ENCODE assay signal across 19 mouse cellular contexts in the genomic region with DNA sequence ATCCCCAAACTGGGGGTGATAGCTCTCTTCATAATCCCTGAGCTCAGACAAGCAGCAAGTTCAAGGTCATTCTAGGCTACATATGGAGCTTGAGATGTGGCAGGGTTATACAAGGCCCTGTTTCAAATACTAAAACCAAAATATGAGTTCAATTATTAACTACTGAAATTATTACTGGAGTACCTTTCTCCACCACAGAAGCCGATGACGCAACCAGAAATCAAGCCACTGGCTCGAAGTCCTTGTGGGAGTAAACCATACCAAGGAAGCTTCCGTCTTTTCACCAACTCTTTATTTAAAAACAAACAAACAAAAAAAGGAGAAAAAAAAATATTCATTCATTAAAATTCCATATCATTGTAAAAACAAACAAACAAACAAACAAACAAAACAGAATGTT. TPM values are rescaled to one million over a fixed set of nuclear protein-coding genes. Genes with fewer than 3 reads are reported as not detected.
A peak's percentile ranks its signal among the peaks of the same experiment; 100 is the strongest.
DNase-seq lines count a peak whose midpoint lies in the region; ATAC-seq and TF ChIP-seq lines count a peak whose summit lies in the region.
"Had no signal": no experiment of that assay in that cellular context is flagged by ENCODE, and none has a peak within 500 bp of the region (broad histone marks: within the 10 kb centered on the region; RNA-seq: fewer than 3 reads in every experiment).

No protein-coding gene starts in this region.

- WGBS in liver, postnatal 0 days (ENCODE audit: insufficient replicate concordance): 60% methylated on average over 4 of the region's 4 CpGs
- 81% methylated on average over 4 of the region's 4 CpGs for WGBS in liver, embryonic 12.5 days (ENCODE audit: insufficient replicate concordance)
- WGBS in intestine, postnatal 0 days: 46% methylated on average over 4 of the region's 4 CpGs
- WGBS in hindbrain, embryonic 11.5 days: 96% methylated on average over 4 of the region's 4 CpGs

- TF ChIP-seq CTCF in liver, postnatal 0 days (IDR thresholded peaks at IDR 0.05; ENCODE audit: low read depth): no peak
- no peak for TF ChIP-seq CTCF in intestine, postnatal 0 days (IDR thresholded peaks at IDR 0.05; ENCODE audit: low read depth)

- no peak overlapping the region for H3K4me3 ChIP-seq in liver, postnatal 0 days (ENCODE audit: low read depth, low read length)
- H3K4me3 ChIP-seq in liver, embryonic 12.5 days: no peak overlapping the region
- H3K4me3 ChIP-seq in intestine, postnatal 0 days (ENCODE audit: low read depth, low read length): 0 out of 2 replicates have a peak overlapping the region, but pooled peaks have one; percentile 55
- no peak overlapping the region for H3K4me3 ChIP-seq in hindbrain, embryonic 11.5 days (ENCODE audit: low read depth, low read length)
- H3K4me3 ChIP-seq: limb, embryonic 10.5 days; myocyte; neural tube, embryonic 15.5 days had no signal

- no peak for DNase-seq in liver, postnatal 0 days
- DNase-seq in kidney, postnatal 36 days: peak; percentile 64 to 66
- DNase-seq in urinary bladder, postnatal 36 days (ENCODE audit: low spot score in 2 of 2): no peak
- DNase-seq in cerebellum, postnatal 10 days: no peak
- DNase-seq in hindbrain, embryonic 11.5 days (ENCODE audit: low spot score): no peak
- DNase-seq: adrenal gland, postnatal 10 days; cerebellum, adult 11-12 months; forebrain, postnatal 0 days; heart, adult 18-20 months; heart, postnatal 4 days; midbrain, embryonic 14.5 days; right cerebral cortex, postnatal 4 days; thymus, adult 2 months had no signal

- no peak for TF ChIP-seq EP300 in liver, postnatal 0 days (IDR thresholded peaks at IDR 0.05; ENCODE audit: low read depth)

- peaks cover 15% of the 10 kb centered on the region for H3K4me1 ChIP-seq in liver, postnatal 0 days (ENCODE audit: insufficient read depth)
- H3K4me1 ChIP-seq in liver, embryonic 12.5 days: peaks cover 37% of the 10 kb centered on the region
- no peaks in the 10 kb centered on the region for H3K4me1 ChIP-seq in intestine, postnatal 0 days (replicated peaks; ENCODE audit: control insufficient read depth, insufficient read depth, low read length)
- no peaks in the 10 kb centered on the region for H3K4me1 ChIP-seq in hindbrain, embryonic 11.5 days (replicated peaks; ENCODE audit: control insufficient read depth, insufficient read depth, low read length)

- no peaks in the 10 kb centered on the region for H3K9me3 ChIP-seq in liver, postnatal 0 days (ENCODE audit: low read length)
- no peaks in the 10 kb centered on the region for H3K9me3 ChIP-seq in liver, embryonic 12.5 days (replicated peaks)
- H3K9me3 ChIP-seq in intestine, postnatal 0 days (ENCODE audit: control insufficient read depth): no peaks in the 10 kb centered on the region
- H3K9me3 ChIP-seq in hindbrain, embryonic 11.5 days (ENCODE audit: control insufficient read depth, low read length): no peaks in the 10 kb centered on the region
- H3K9me3 ChIP-seq: limb, embryonic 10.5 days; neural tube, embryonic 15.5 days had no signal

- H3K4me2 ChIP-seq in liver, postnatal 0 days (ENCODE audit: low read depth, low read length): peak overlapping the region; percentile 88
- no peak overlapping the region for H3K4me2 ChIP-seq in liver, embryonic 12.5 days
- peak overlapping the region; percentile 77; the same call in 1 of the 2 replicates for H3K4me2 ChIP-seq in intestine, postnatal 0 days (replicated peaks; ENCODE audit: low read depth)
- no peak overlapping the region for H3K4me2 ChIP-seq in hindbrain, embryonic 11.5 days (replicated peaks; ENCODE audit: low read depth, low read length)
- H3K4me2 ChIP-seq: neural tube, embryonic 15.5 days had no signal

- peak overlapping the region; percentile 65; the same call in 1 of the 2 replicates for H3K27ac ChIP-seq in liver, postnatal 0 days (ENCODE audit: low read depth)
- H3K27ac ChIP-seq in liver, embryonic 12.5 days: no peak overlapping the region
- peak overlapping the region; percentile 46; the same call in 1 of the 2 replicates for H3K27ac ChIP-seq in intestine, postnatal 0 days (ENCODE audit: low read depth, low read length)
- no peak overlapping the region for H3K27ac ChIP-seq in hindbrain, embryonic 11.5 days (ENCODE audit: low read depth, low read length)
- H3K27ac ChIP-seq: hindbrain, postnatal 0 days; limb, embryonic 10.5 days; neural tube, embryonic 15.5 days had no signal

- no peak overlapping the region for H3K9ac ChIP-seq in liver, postnatal 0 days (replicated peaks)
- no peak overlapping the region for H3K9ac ChIP-seq in liver, embryonic 12.5 days
- no peak overlapping the region for H3K9ac ChIP-seq in intestine, postnatal 0 days (ENCODE audit: low read depth, low read length)
- H3K9ac ChIP-seq in hindbrain, embryonic 11.5 days (ENCODE audit: low read depth, low read length): no peak overlapping the region
- H3K9ac ChIP-seq: forebrain, postnatal 0 days; neural tube, embryonic 15.5 days had no signal

- ATAC-seq in liver, postnatal 0 days: no peak
- ATAC-seq in liver, embryonic 12.5 days: no peak
- ATAC-seq in intestine, postnatal 0 days: peak; percentile 56
- no peak for ATAC-seq in hindbrain, embryonic 11.5 days (ENCODE audit: low FRiP score)
- ATAC-seq: forebrain, postnatal 0 days; hindbrain, postnatal 0 days had no signal

- no peaks in the 10 kb centered on the region for H3K27me3 ChIP-seq in liver, postnatal 0 days (ENCODE audit: insufficient read depth, low read length)
- H3K27me3 ChIP-seq in liver, embryonic 12.5 days (replicated peaks): no peaks in the 10 kb centered on the region
- H3K27me3 ChIP-seq in intestine, postnatal 0 days (replicated peaks; ENCODE audit: control insufficient read depth, insufficient read depth, low read length): no peaks in the 10 kb centered on the region
- H3K27me3 ChIP-seq in hindbrain, embryonic 11.5 days (ENCODE audit: control insufficient read depth, insufficient read depth, low read length): no peaks in the 10 kb centered on the region
- H3K27me3 ChIP-seq: neural tube, embryonic 15.5 days had no signal

- peaks cover 62% of the 10 kb centered on the region for H3K36me3 ChIP-seq in liver, postnatal 0 days (replicated peaks; ENCODE audit: insufficient read depth, low read length)
- peaks cover 76% of the 10 kb centered on the region for H3K36me3 ChIP-seq in liver, embryonic 12.5 days
- H3K36me3 ChIP-seq in intestine, postnatal 0 days (ENCODE audit: control insufficient read depth, insufficient read depth): peaks cover 49% of the 10 kb centered on the region
- peaks cover 9% of the 10 kb centered on the region; the same call in 1 of the 2 replicates for H3K36me3 ChIP-seq in hindbrain, embryonic 11.5 days (ENCODE audit: control insufficient read depth, insufficient read depth, low read length)

RNA-seq across cellular contexts. Expression of gene Polg2, which starts 2.4 kb away (rescaled TPM):
- polyA plus RNA-seq in liver, postnatal 0 days (2015; fragmentation: Nextera tagmentation; extraction: Ambion mirVana): 7.9 and 8.4 TPM in 2 replicates
- polyA plus RNA-seq in liver, embryonic 12.5 days (2016; fragmentation: Nextera tagmentation; extraction: Ambion mirVana): 7.0 and 7.3 TPM in 2 replicates
- 12.9 and 13.3 TPM in 2 replicates for polyA plus RNA-seq in intestine, postnatal 0 days (2015; fragmentation: Nextera tagmentation; extraction: Ambion mirVana)
- 9.5 and 11.0 TPM in 2 replicates for polyA plus RNA-seq in hindbrain, embryonic 11.5 days (2014; fragmentation: Nextera tagmentation; extraction: Ambion mirVana)

RNA-seq across cellular contexts. Expression of gene Ddx5, which starts 12.0 kb away (rescaled TPM):
- 114 and 115 TPM in 2 replicates for polyA plus RNA-seq in liver, postnatal 0 days (2015; fragmentation: Nextera tagmentation; extraction: Ambion mirVana)
- 174 and 177 TPM in 2 replicates for polyA plus RNA-seq in liver, embryonic 12.5 days (2016; fragmentation: Nextera tagmentation; extraction: Ambion mirVana)
- polyA plus RNA-seq in intestine, postnatal 0 days (2015; fragmentation: Nextera tagmentation; extraction: Ambion mirVana): 163 and 183 TPM in 2 replicates
- 544 and 600 TPM in 2 replicates for polyA plus RNA-seq in hindbrain, embryonic 11.5 days (2014; fragmentation: Nextera tagmentation; extraction: Ambion mirVana)

RNA-seq across cellular contexts. Expression of gene Cep95, which starts 12.1 kb away (rescaled TPM):
- 4.6 and 5.1 TPM in 2 replicates for polyA plus RNA-seq in liver, postnatal 0 days (2015; fragmentation: Nextera tagmentation; extraction: Ambion mirVana)
- polyA plus RNA-seq in liver, embryonic 12.5 days (2016; fragmentation: Nextera tagmentation; extraction: Ambion mirVana): 12.6 and 12.7 TPM in 2 replicates
- polyA plus RNA-seq in intestine, postnatal 0 days (2015; fragmentation: Nextera tagmentation; extraction: Ambion mirVana): 5.3 and 5.5 TPM in 2 replicates
- polyA plus RNA-seq in hindbrain, embryonic 11.5 days (2014; fragmentation: Nextera tagmentation; extraction: Ambion mirVana): 19.4 and 22.5 TPM in 2 replicates

RNA-seq across cellular contexts. Expression of gene Milr1, which starts 25.9 kb away (rescaled TPM):
- 4.1 and 5.1 TPM in 2 replicates for polyA plus RNA-seq in liver, postnatal 0 days (2015; fragmentation: Nextera tagmentation; extraction: Ambion mirVana)
- 2.2 and 2.7 TPM in 2 replicates for polyA plus RNA-seq in liver, embryonic 12.5 days (2016; fragmentation: Nextera tagmentation; extraction: Ambion mirVana)
- polyA plus RNA-seq in intestine, postnatal 0 days (2015; fragmentation: Nextera tagmentation; extraction: Ambion mirVana): 1.3 and 1.9 TPM in 2 replicates
- polyA plus RNA-seq in hindbrain, embryonic 11.5 days (2014; fragmentation: Nextera tagmentation; extraction: Ambion mirVana): 1.1 and 2.0 TPM in 2 replicates

RNA-seq across cellular contexts. Expression of gene Pecam1, which starts 26.5 kb away (rescaled TPM):
- polyA plus RNA-seq in liver, postnatal 0 days (2015; fragmentation: Nextera tagmentation; extraction: Ambion mirVana): 9.2 TPM in 2 replicates
- polyA plus RNA-seq in liver, embryonic 12.5 days (2016; fragmentation: Nextera tagmentation; extraction: Ambion mirVana): 10.7 and 12.3 TPM in 2 replicates
- 25.9 and 26.1 TPM in 2 replicates for polyA plus RNA-seq in intestine, postnatal 0 days (2015; fragmentation: Nextera tagmentation; extraction: Ambion mirVana)
- 19.0 and 20.3 TPM in 2 replicates for polyA plus RNA-seq in hindbrain, embryonic 11.5 days (2014; fragmentation: Nextera tagmentation; extraction: Ambion mirVana)

Comparison
In these comparisons a context has a peak if more than half of its experiments do, and no peak if none do; other contexts are left out.
1. H3K27ac ChIP-seq: peak in liver, postnatal 0 days (single experiment) and intestine, postnatal 0 days (single experiment); none in liver, embryonic 12.5 days (single experiment) and hindbrain, embryonic 11.5 days (single experiment).
2. H3K4me2 ChIP-seq: peak in liver, postnatal 0 days (single experiment) and intestine, postnatal 0 days (single experiment); none in liver, embryonic 12.5 days (single experiment) and hindbrain, embryonic 11.5 days (single experiment).
3. DNase-seq: peak in kidney, postnatal 36 days (2 of 2); none in liver, postnatal 0 days (single experiment), urinary bladder, postnatal 36 days (0 of 2), cerebellum, postnatal 10 days (0 of 2) and hindbrain, embryonic 11.5 days (single experiment).